Mouse (Mus musculus) ovary, adult 18-20 months (tissue): ENCODE data around the gene Atxn7.

Experiments
- DNase-seq: peaks from one replicate; pipeline ENCODE4 v3.0.0; 2022; ENCODE audit warnings: low spot score, mixed read lengths

The Atxn7 gene

GRCm38 (mm10) chr14:14120230-14121096 lies 159.2 kb downstream of the Atxn7 start, which contains the start of gene Psmd6:
Gene Psmd6, minus strand, starts transcription at chr14:14120984.
- peak; percentile 70 for DNase-seq
